Mouse (Mus musculus) liver, adult 2 months (tissue): ENCODE measurements around the gene Olfr987. TPM values are rescaled to one million over a fixed set of nuclear protein-coding genes. Genes with fewer than 3 reads are reported as not detected.
"Not testable (repeated sequence)": the region's sequence is repeated elsewhere in the genome, so short reads cannot be mapped to it uniquely, and the experiment has no call there.

Source experiments
- DNase-seq: peaks from one replicate; pipeline ENCODE4 v3.0.0-alpha.2; 2011; ENCODE audit warnings: low read depth, low spot score; ENCODE audit errors: extremely low read depth
- H3K27ac ChIP-seq: fragments of 200-500 bp; replicated peaks from 2 replicates; pipeline ENCODE4 v1.5.1; 2012; ENCODE audit warnings: low read depth, mild to moderate bottlenecking, control low read depth, inconsistent platforms, low read length; ENCODE audit not compliant: insufficient read depth
- H3K27me3 ChIP-seq: fragments of 200-500 bp; 2 replicates; pipeline ENCODE4 v1.6.1; 2012; ENCODE audit warnings: mild to moderate bottlenecking, moderate library complexity, low read length, inconsistent platforms; ENCODE audit not compliant: control insufficient read depth, insufficient read depth
- H3K36me3 ChIP-seq: fragments of 200-500 bp; 2 replicates; pipeline ENCODE4 v1.6.1; 2012; ENCODE audit warnings: low read length, inconsistent platforms; ENCODE audit not compliant: control insufficient read depth, insufficient read depth
- H3K4me1 ChIP-seq: fragments of 200-500 bp; 2 replicates; pipeline ENCODE4 v1.6.1; 2011; ENCODE audit warnings: low read length; ENCODE audit not compliant: control insufficient read depth, insufficient read depth
- H3K4me3 ChIP-seq: fragments of 200-500 bp; 2 replicates; pipeline ENCODE4 v1.5.1; 2011; ENCODE audit warnings: low read depth, mild to moderate bottlenecking, control low read depth, low read length, moderate library complexity; ENCODE audit not compliant: insufficient read depth
- H3K79me2 ChIP-seq: fragments of 200-500 bp; 2 replicates; pipeline ENCODE4 v1.6.1; 2012; ENCODE audit warnings: inconsistent platforms, mild to moderate bottlenecking, low read length, moderate library complexity; ENCODE audit not compliant: control insufficient read depth, insufficient read depth
- H3K9ac ChIP-seq: fragments of 200-500 bp; 2 replicates; pipeline ENCODE4 v1.6.1; 2012; ENCODE audit warnings: low read depth, mild to moderate bottlenecking, control low read depth, inconsistent platforms, low read length
- CTCF ChIP-seq: fragments of 200-500 bp; IDR thresholded peaks from 2 replicates; pipeline ENCODE4 v1.5.1; 2011; ENCODE audit warnings: low read depth, low read length, control low read depth
- POLR2A ChIP-seq: fragments of 200-500 bp; IDR thresholded peaks from 2 replicates; pipeline ENCODE4 v1.6.1; 2011; ENCODE audit warnings: low read length, control low read depth; ENCODE audit not compliant: insufficient read depth; ENCODE audit errors: extremely low read depth
- WGBS: fragments of 180-500 bp; shearing (Covaris S2); methylation state at CpG from one replicate; pipeline ENCODE4 v1.1.7; 2018; 5-methylcytosine and 5-hydroxymethylcytosine counted together
- polyA plus RNA-seq: library from polyadenylated mRNA; depleted of rRNA; stranded (reverse); fragments of >200 nt; gene quantifications from 2 replicates; pipeline ENCODE4 v1.2.3, GENCODE M21; 2012; rRNA removed
- total RNA-seq: library from RNA; depleted of rRNA; stranded (reverse); fragments of >200 nt; gene quantifications from 2 replicates; pipeline ENCODE4 v1.2.3, GENCODE M21; 2014; rRNA removed

The Olfr987 gene
- not detected in 2 replicates for total RNA-seq
- not detected in 2 replicates for polyA plus RNA-seq

DNA sequence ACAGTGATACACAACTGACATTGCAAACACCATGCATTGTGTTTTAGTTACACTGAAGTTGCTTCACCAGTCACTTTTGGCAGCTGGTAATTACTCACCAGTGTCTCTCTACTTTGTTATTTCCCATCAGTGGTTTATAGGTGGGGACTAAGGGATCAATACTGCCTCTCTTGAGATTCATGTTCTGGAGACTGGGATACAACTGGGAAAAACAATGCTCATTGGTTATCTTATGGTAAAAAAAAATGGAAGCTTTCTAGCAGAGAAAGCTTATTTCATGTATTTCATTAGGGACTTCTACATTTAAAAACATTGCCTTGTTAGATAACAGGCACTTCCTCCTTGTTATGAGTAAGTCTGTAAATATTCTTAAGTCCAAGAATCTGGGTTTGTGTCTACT is at the start of gene Olfr987:
Gene Olfr987, minus strand, starts transcription at position 101 of the 400 bp plus-strand sequence.
- not testable (repeated sequence) for DNase-seq, H3K79me2 ChIP-seq, H3K4me1 ChIP-seq, H3K4me3 ChIP-seq, H3K27ac ChIP-seq, H3K36me3 ChIP-seq, H3K27me3 ChIP-seq, H3K9ac ChIP-seq

- not testable (repeated sequence) for H3K4me3 ChIP-seq, H3K4me1 ChIP-seq, H3K27ac ChIP-seq, H3K9ac ChIP-seq, DNase-seq, H3K27me3 ChIP-seq, H3K79me2 ChIP-seq, H3K36me3 ChIP-seq
These were observed 24.0 kb upstream of the Olfr987 start, which contains the start of gene Olfr988 for GRCm38 (mm10) chr2:85363127-85363526. Gene Olfr988, minus strand, starts transcription at chr2:85363227.

DNA sequence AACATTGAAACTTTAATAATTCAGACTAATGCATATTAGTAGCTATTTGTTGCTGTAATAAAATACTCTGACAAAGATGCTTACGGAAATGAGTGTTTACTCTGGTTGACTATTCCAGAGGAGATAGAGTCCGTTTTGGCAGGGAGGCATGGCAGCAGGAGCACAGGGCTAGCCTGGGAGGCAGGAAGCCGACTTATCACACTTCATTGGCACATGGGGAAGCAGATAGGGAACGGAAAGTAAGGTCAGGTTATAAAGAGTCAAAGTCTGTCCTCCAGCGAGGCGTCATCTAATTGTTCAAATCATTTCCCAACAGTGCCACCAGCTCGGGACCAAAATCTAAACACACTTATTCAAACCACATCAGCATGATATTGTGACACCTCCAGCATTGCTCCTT is 857 bp upstream of the Olfr987 start:
- H3K9ac ChIP-seq, result no peak overlapping the region
- DNase-seq, result peak; percentile 4
- WGBS, result 54% methylated on average over 7 of the region's 7 CpGs

DNA sequence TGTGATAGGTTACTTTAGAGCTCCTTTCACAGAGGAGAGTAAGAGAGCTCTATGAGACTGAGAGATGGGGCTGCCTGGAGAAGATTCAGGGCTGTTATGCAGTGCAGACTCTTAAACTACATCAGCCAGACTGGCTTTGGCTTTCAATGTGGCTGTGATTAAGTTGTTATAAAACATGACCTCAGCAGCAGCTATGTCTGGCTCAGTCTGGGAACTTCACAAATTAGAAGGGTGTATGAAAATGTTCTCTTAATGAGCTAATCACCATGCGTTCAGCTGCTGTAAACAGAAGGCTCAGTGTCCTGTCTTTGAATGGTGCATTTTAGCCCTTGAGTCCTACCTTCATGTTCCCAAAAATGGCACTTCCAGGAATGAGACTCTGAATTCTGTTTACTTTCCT is 20.0 kb downstream of the Olfr987 start:
- H3K79me2 ChIP-seq, result no peaks in the 10 kb centered on the region
- no peak overlapping the region for H3K4me3 ChIP-seq
- 88% methylated on average over 1 of the region's 1 CpGs for WGBS
- no peak for TF ChIP-seq CTCF
- TF ChIP-seq POLR2A, result no peak
- no peaks in the 10 kb centered on the region for H3K36me3 ChIP-seq
- H3K27me3 ChIP-seq, result no peaks in the 10 kb centered on the region; the same call in 1 of the 2 replicates
- no peak overlapping the region for H3K9ac ChIP-seq
- H3K27ac ChIP-seq, result no peak overlapping the region
- DNase-seq, result no peak
- no peaks in the 10 kb centered on the region for H3K4me1 ChIP-seq

More for the DNA sequence above, 857 bp upstream of the Olfr987 start:
- Histone ChIP-seq H3K36me3 (no peaks in the 10 kb centered on the region), H3K27ac (no peak overlapping the region), H3K79me2 (no peaks in the 10 kb centered on the region), H3K4me1 (no peaks in the 10 kb centered on the region), H3K4me3 (no peak overlapping the region), H3K27me3 (no peaks in the 10 kb centered on the region)
- TF ChIP-seq POLR2A, result no peak
- TF ChIP-seq CTCF, result no peak

DNA sequence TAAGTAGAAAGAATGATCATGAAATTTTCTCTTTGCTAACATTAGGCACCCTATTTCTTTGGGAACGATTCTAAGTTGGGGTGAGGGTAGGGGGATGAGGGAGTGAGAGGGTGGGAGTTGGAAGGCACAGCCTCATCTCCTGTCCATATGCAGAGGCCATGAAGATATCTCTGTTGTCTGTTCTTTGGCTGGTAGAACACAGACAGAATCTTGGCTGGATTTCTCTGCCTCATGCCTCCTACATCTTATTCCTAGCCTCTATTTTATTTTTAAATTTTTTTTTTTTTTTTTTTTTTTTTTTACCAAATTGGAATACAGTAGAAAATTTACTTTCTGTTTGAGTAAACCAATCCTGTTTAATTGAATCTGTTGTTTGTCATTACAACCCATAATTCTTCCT is 53.7 kb downstream of the Olfr987 start:
- H3K27me3 ChIP-seq, result no peaks in the 10 kb centered on the region
- no peak for TF ChIP-seq POLR2A
- no peak for TF ChIP-seq CTCF
- no peak overlapping the region for H3K9ac ChIP-seq
- H3K36me3 ChIP-seq, result no peaks in the 10 kb centered on the region
- no peaks in the 10 kb centered on the region for H3K4me1 ChIP-seq
- H3K79me2 ChIP-seq, result no peaks in the 10 kb centered on the region
- H3K27ac ChIP-seq, result no peak overlapping the region
- no peak overlapping the region for H3K4me3 ChIP-seq
- DNase-seq, result no peak
- 45% methylated on average over 1 of the region's 1 CpGs for WGBS

- Histone ChIP-seq H3K9ac (no peak overlapping the region), H3K27me3 (no peaks in the 10 kb centered on the region), H3K79me2 (no peaks in the 10 kb centered on the region), H3K4me1 (no peaks in the 10 kb centered on the region), H3K27ac (no peak overlapping the region), H3K4me3 (no peak overlapping the region), H3K36me3 (no peaks in the 10 kb centered on the region)
- no peak for DNase-seq
- no peak for TF ChIP-seq CTCF
- TF ChIP-seq POLR2A, result no peak
- WGBS, result 59% methylated on average over 6 of the region's 6 CpGs
These were observed 54.5 kb downstream of the Olfr987 start for GRCm38 (mm10) chr2:85284626-85285025.
